Comparison of ENCODE assay signal across 10 mouse cellular contexts in the genomic region with DNA sequence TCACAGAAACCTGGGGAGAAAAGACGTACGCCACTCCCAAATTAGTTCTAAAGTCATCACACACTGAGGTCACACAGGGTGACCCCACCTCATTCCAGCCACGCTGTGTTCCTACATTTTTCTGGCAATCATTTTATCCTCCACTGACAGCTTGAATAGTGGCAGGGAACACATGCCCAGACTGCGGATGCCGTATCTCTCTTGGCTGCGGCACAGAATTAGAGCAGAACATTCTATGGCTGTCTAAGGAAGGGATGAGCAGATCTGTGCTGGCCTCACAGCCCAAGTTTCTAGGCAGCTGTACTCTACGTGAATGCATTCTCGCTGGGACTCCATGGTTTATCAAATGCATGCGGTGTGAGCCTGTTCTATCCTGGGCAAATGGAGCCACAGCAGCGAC. TPM values are rescaled to one million over a fixed set of nuclear protein-coding genes. Genes with fewer than 3 reads are reported as not detected.
DNase-seq lines count a peak whose midpoint lies in the region; ATAC-seq and TF ChIP-seq lines count a peak whose summit lies in the region.
"Had no signal": no experiment of that assay in that cellular context is flagged by ENCODE, and none has a peak within 500 bp of the region (broad histone marks: within the 10 kb centered on the region; RNA-seq: fewer than 3 reads in every experiment).

No protein-coding gene starts in this region.

- H3K4me3 ChIP-seq in hindbrain, embryonic 15.5 days: no peak overlapping the region
- no peak overlapping the region for H3K4me3 ChIP-seq in hindbrain, embryonic 10.5 days
- no peak overlapping the region for H3K4me3 ChIP-seq in forebrain, postnatal 0 days (ENCODE audit: low read depth, low read length)
- H3K4me3 ChIP-seq: liver, embryonic 13.5 days had no signal

- TF ChIP-seq POLR2A in brain, embryonic 14.5 days (IDR thresholded peaks at IDR 0.05; ENCODE audit: borderline replicate concordance, extremely low read depth, insufficient read depth, insufficient read length, poor library complexity, severe bottlenecking): no peak

- TF ChIP-seq CTCF in brain, embryonic 14.5 days (IDR thresholded peaks at IDR 0.05; ENCODE audit: borderline replicate concordance, extremely low read depth, insufficient read depth, insufficient read length): no peak
- TF ChIP-seq CTCF in forebrain, postnatal 0 days (IDR thresholded peaks at IDR 0.05; ENCODE audit: low read depth): no peak

- no peaks in the 10 kb centered on the region for H3K9me3 ChIP-seq in hindbrain, embryonic 15.5 days
- no peaks in the 10 kb centered on the region for H3K9me3 ChIP-seq in hindbrain, embryonic 10.5 days
- no peaks in the 10 kb centered on the region for H3K9me3 ChIP-seq in forebrain, postnatal 0 days (ENCODE audit: low read length)
- H3K9me3 ChIP-seq: liver, embryonic 13.5 days had no signal

- H3K27me3 ChIP-seq in hindbrain, embryonic 15.5 days: no peaks in the 10 kb centered on the region
- no peaks in the 10 kb centered on the region for H3K27me3 ChIP-seq in hindbrain, embryonic 10.5 days (ENCODE audit: insufficient read depth, poor library complexity, severe bottlenecking)
- no peaks in the 10 kb centered on the region for H3K27me3 ChIP-seq in forebrain, postnatal 0 days (ENCODE audit: insufficient read depth, low read length)
- H3K27me3 ChIP-seq: liver, embryonic 13.5 days had no signal

- H3K36me3 ChIP-seq in hindbrain, embryonic 15.5 days: no peaks in the 10 kb centered on the region
- no peaks in the 10 kb centered on the region for H3K36me3 ChIP-seq in hindbrain, embryonic 10.5 days
- H3K36me3 ChIP-seq in forebrain, postnatal 0 days (ENCODE audit: insufficient read depth): no peaks in the 10 kb centered on the region
- H3K36me3 ChIP-seq: liver, embryonic 13.5 days had no signal

- ATAC-seq in hindbrain, embryonic 15.5 days (ENCODE audit: low FRiP score, low read depth): no peak
- ATAC-seq in forebrain, postnatal 0 days: peak; percentile 94

- H3K4me1 ChIP-seq in hindbrain, embryonic 15.5 days (replicated peaks): peaks cover 7% of the 10 kb centered on the region; the same call in 1 of the 2 replicates
- H3K4me1 ChIP-seq in hindbrain, embryonic 10.5 days (replicated peaks): peaks cover 20% of the 10 kb centered on the region
- no peaks in the 10 kb centered on the region for H3K4me1 ChIP-seq in forebrain, postnatal 0 days (ENCODE audit: insufficient read depth)

- H3K9ac ChIP-seq in hindbrain, embryonic 15.5 days: no peak overlapping the region
- H3K9ac ChIP-seq in forebrain, postnatal 0 days: no peak overlapping the region
- H3K9ac ChIP-seq: liver, embryonic 13.5 days had no signal

- H3K27ac ChIP-seq in hindbrain, embryonic 15.5 days (replicated peaks): peak overlapping the region; percentile 55; the same call in 1 of the 2 replicates
- H3K27ac ChIP-seq in hindbrain, embryonic 10.5 days: no peak overlapping the region
- peak overlapping the region; percentile 69 for H3K27ac ChIP-seq in forebrain, postnatal 0 days (ENCODE audit: low read depth, low read length)
- H3K27ac ChIP-seq: liver, embryonic 13.5 days had no signal

- DNase-seq in hindbrain, embryonic 10.5 days (ENCODE audit: low spot score): no peak
- DNase-seq in brain, embryonic 14.5 days (ENCODE audit: low read depth): peak; percentile 43
- peak; percentile 66 for DNase-seq in forebrain, postnatal 0 days
- peak; percentile 76 for DNase-seq in layer of hippocampus, adult 9-11 months
- DNase-seq in frontal cortex, postnatal 14 days (ENCODE audit: low spot score in 2 of 2): no peak
- DNase-seq in thymus, postnatal 36 days: no peak
- no peak for DNase-seq in natural killer cell, adult 2 months (ENCODE audit: low spot score in 2 of 2)
- DNase-seq: liver, embryonic 13.5 days had no signal

- no peak overlapping the region for H3K4me2 ChIP-seq in hindbrain, embryonic 15.5 days
- no peak overlapping the region for H3K4me2 ChIP-seq in forebrain, postnatal 0 days (ENCODE audit: low read depth)
- H3K4me2 ChIP-seq: liver, embryonic 13.5 days had no signal

- 65% methylated on average over 10 of the region's 10 CpGs for WGBS in hindbrain, embryonic 15.5 days
- 81% methylated on average over 10 of the region's 10 CpGs for WGBS in hindbrain, embryonic 10.5 days
- WGBS in forebrain, postnatal 0 days: 64% methylated on average over 10 of the region's 10 CpGs

RNA-seq across cellular contexts. Expression of gene Dbh, which starts 40.6 kb away (rescaled TPM):
- polyA plus RNA-seq in hindbrain, embryonic 15.5 days (2015; fragmentation: Nextera tagmentation; extraction: Ambion mirVana): 5.3 and 7.7 TPM in 2 replicates
- 4.3 and 4.9 TPM in 2 replicates for polyA plus RNA-seq in hindbrain, embryonic 10.5 days (2016; fragmentation: Nextera tagmentation; extraction: Ambion mirVana)
- 0.88 and 2.7 TPM in 2 replicates for polyA plus RNA-seq in brain, embryonic 14.5 days (2012; rRNA removed)
- 0.05 and 0.15 TPM in 2 replicates for total RNA-seq in forebrain, postnatal 0 days (2014; rRNA removed)
- polyA plus RNA-seq in forebrain, postnatal 0 days (2015; fragmentation: Nextera tagmentation; extraction: Ambion mirVana): 0.09 and 0.15 TPM in 2 replicates
- polyA plus RNA-seq: kidney, embryonic 14.5 days had no signal

RNA-seq across cellular contexts. Expression of gene Sardh, which starts 42.5 kb away (rescaled TPM):
- polyA plus RNA-seq in hindbrain, embryonic 15.5 days (2015; fragmentation: Nextera tagmentation; extraction: Ambion mirVana): 7.5 and 8.6 TPM in 2 replicates
- 1.9 and 3.9 TPM in 2 replicates for polyA plus RNA-seq in hindbrain, embryonic 10.5 days (2016; fragmentation: Nextera tagmentation; extraction: Ambion mirVana)
- polyA plus RNA-seq in brain, embryonic 14.5 days (2012; rRNA removed): 2.8 and 4.7 TPM in 2 replicates
- 7.2 and 7.5 TPM in 2 replicates for total RNA-seq in forebrain, postnatal 0 days (2014; rRNA removed)
- polyA plus RNA-seq in forebrain, postnatal 0 days (2015; fragmentation: Nextera tagmentation; extraction: Ambion mirVana): 5.7 and 6.2 TPM in 2 replicates

Comparison
In these comparisons a context has a peak if more than half of its experiments do, and no peak if none do; other contexts are left out.
1. DNase-seq: peak in brain, embryonic 14.5 days (single experiment), forebrain, postnatal 0 days (single experiment) and layer of hippocampus, adult 9-11 months (single experiment); none in hindbrain, embryonic 10.5 days (single experiment), frontal cortex, postnatal 14 days (0 of 2), thymus, postnatal 36 days (0 of 2) and natural killer cell, adult 2 months (0 of 2).